Mouse (Mus musculus) layer of hippocampus, postnatal 10 days (tissue): ENCODE data around the gene Rhobtb3. TPM values are rescaled to one million over a fixed set of nuclear protein-coding genes. Genes with fewer than 3 reads are reported as not detected.
"Not testable (repeated sequence)": the region's sequence is repeated elsewhere in the genome, so short reads cannot be mapped to it uniquely, and the experiment has no call there.

Experiments
- DNase-seq, 2 experiments: peaks; one replicate each; pipeline ENCODE4 v3.0.0; 2021; ENCODE audit warnings: low spot score in 2 of 2
- total RNA-seq, 2 experiments: library from RNA; stranded (reverse); gene quantifications; 2 replicates each; pipeline ENCODE4 v1.2.3; 2021

Rhobtb3 gene
- total RNA-seq, 2 experiments from 2014 or later, result 24.9 to 26.0 TPM

DNA sequence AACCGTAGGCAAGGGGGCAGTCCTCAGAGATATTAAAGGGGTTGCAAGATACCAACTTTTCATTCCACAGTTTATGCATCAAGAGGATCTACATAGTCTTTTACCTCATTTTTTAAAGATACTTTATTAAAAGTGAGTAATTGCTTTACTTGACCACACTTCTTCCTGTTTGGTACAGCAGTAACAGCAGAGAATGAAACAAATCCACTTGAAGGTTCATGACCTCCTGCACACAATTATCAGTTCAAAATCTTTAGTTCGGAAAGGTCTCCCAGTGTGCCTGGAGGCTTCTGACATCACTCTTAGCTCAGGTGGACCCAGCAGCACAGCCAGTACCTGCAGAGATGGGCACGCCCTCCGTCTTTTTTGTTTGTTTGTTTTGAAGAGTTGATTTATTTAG, 91.7 kb downstream of the Rhobtb3 start:
- no peak for DNase-seq

GRCm38 (mm10) chr13:75847027-75847426, 96.7 kb downstream of the Rhobtb3 start:
- no peak for DNase-seq

DNA sequence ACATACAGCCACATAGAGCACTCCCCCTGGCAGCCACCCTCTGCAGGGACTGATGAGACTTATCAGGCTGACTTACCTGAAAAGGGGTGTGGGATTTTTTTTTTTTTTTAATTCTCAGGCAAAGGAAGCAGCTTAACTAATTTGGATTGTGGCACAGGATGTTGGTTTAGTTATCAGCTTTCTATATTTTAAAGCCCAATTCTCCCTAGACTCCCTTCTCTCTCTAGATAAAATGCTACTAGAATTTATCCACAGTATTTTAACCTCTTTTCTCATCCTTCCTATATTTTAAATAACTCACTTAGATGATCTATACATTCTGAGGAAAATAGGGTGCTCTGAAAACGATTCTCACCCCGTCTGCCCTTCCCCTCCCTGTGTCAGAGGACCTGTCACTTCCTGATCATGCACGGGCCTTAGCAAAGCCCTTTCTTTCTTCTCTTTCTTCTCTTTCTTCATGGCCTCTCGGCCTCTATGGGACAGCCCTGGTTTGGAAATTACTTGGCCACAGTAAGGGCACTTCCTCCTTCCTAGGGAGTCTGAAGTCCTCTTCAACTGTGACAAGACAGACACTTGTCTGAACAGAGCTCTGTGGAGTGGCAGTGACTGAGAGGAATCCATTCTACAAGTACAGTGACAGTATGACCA, 98.1 kb downstream of the Rhobtb3 start:
- no peak for DNase-seq

DNA sequence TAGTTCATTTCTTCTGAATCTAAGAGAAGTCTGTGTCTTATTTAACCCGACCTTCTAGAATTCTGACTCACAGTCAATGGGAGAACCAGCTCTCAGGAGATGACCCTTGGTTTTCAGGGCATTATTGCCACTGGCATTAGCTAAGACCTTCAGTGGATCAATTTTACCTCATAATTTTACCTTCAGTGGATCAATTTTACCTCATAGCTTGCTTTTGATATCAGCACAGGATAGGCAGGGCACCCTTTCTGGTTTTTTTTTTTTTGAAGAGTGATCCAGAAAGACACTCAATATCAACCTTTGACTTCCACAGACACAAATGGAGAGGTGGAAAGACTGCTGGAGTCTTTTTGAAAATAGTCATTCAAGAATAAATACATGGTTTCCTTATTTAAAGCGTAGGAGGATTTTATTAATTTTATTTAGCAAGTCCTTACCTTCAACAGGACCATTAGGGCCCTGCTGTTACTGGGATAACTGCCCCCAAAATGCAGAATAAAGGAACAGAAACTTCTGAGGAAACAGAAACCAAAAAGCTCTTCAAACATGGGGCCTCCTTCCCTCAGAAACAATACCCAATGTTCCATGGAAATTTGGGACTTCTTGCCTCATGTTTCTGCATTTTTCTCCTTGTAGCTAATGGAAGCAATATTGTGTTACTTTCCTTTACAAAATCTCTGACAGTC, 98.7 kb downstream of the Rhobtb3 start:
- DNase-seq, result no peak

- peak in 1 of 2 experiments; percentile 14 for DNase-seq
Measured at GRCm38 (mm10) chr13:75843993-75844683, 99.6 kb downstream of the Rhobtb3 start.

DNA sequence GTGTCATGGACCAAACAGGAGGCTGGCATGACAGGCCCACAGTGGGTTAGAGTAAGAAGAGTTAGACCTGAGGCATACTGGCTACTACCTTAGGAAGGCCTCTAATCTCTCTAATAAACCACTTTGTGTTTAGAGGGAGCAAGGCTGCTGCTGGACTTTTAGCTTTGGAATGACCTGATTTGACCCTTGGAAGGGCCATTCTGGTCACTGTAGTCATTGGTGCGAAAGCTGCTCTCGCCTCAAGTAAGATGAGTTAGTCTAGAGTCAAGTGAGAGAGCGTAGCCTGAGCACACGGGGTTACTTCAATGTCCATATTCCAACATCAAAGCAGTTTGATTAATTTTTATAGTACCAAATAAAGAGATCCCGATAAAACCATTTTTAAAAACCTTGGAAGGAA, 100.4 kb downstream of the Rhobtb3 start:
- DNase-seq, result no peak

DNA sequence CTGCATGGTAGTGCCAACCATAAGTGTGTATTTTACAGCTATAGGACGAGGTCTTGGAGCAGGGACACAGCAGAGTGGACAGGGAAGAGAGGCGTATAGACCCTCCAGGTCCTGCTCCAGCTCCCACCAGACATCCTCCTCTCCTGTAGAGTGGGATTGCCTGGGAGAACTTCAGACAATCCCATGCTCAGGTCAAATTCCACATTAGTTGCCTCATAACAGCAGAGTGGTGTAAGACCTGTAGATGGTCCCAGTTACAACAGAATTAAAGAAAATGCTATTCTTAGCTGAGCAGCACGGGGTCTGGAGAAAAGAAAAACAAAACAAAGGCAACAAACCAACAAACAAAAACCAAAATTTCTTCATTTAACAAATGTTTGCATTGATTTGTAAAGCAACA, 101.8 kb downstream of the Rhobtb3 start:
- DNase-seq, result no peak

- DNase-seq, result peak; percentile 22
Measured at GRCm38 (mm10) chr13:75840752-75841285, 102.9 kb downstream of the Rhobtb3 start.

DNA sequence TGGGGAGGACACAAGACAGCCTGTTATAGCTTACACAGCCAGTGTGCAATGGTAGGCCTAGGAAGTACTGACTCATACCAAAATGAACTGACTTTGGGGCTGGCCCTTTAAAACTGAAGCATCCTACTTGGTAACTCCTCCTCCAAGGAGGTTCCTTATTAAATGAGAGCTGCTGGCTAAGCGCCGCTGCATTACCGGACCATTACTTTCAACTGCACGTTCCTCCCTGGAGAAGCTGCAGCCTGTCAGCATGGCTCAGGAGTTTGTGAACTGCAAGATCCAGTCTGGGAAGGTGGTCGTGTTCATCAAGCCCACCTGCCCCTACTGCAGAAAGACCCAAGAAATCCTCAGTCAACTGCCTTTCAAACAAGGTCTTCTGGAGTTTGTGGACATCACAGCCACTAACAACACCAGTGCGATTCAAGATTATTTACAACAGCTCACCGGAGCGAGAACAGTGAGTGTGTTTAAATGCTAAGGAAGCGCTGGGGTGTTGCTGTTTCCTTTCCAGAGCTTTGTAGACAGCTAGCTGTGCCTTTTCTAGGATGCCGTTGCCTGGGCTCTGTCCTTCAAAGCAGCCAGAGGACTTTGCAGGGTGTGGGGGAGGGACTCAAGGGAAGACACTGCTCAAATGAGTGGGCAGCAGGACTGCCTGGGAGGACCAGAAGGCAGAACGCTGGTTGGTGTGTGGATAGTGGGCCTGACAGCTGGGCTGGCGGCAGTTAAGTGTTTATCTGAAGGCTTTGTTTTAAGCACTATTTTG, 103.8 kb downstream of the Rhobtb3 start, which contains the start of gene Glrx:
TSS of gene Glrx (plus strand) at position 150 of the 763 bp plus-strand sequence.
- DNase-seq, result peak; percentile 69 to 75

- DNase-seq, result no peak
Measured at GRCm38 (mm10) chr13:75838506-75838905, 105.2 kb downstream of the Rhobtb3 start.

DNA sequence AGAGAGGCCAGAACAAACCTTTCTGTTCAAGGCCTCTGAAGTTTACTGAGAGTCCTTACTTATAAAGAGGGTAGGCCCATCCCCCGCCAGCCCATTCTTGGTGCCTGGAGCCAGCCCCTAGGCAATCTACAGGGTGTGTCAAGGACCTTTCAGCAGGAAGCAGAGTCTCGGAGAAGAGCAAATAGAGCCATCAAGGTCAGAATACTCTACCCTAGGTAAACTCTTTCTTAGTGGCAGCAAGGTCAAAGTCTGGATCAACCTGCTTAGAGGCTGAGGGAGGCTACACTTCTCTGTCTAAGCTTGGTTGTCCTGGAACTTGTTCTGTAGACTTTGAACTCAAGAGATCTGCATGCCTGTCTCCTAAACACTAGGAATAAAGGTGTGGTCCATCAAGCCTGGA, 108.3 kb downstream of the Rhobtb3 start:
- no peak for DNase-seq

DNA sequence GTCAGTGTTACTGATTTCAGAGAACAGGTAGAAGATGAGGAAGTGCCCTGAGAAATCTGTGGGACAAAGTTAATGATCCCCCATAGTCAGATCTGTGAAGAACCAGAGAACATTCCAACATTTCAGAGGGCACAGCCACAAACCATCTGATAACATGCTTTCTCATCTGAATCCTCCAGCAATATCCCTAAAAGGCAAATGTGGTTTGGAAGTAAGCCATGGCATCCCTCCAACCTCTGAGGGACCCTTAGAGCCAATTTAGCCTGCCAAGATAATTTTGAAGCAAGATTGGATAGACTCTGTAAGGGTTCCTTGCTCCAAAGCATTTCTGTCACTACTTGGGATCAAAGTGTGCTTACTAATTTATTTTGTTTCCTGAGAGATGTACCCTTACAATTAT, 110.2 kb downstream of the Rhobtb3 start:
- DNase-seq, result peak in 1 of 2 experiments; percentile 28

DNA sequence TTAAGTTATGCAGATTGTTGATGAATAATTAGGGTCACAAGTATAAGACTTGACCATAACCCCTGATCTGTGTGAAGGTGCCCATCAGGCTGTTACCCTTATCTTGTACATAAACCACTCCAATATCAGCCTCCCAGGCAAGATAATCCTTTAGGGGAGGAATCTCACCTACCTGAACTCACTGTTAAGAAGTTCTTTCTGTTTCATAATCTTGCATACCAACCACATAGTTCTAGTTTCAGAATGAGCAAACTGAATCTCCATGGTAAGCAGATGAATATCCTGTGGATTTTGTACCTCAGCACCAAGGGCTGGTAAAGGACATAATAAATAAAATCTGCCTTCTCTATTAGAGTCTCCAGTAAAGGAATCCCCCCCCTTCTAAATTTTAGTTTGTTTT, 111.0 kb downstream of the Rhobtb3 start:
- no peak for DNase-seq

DNA sequence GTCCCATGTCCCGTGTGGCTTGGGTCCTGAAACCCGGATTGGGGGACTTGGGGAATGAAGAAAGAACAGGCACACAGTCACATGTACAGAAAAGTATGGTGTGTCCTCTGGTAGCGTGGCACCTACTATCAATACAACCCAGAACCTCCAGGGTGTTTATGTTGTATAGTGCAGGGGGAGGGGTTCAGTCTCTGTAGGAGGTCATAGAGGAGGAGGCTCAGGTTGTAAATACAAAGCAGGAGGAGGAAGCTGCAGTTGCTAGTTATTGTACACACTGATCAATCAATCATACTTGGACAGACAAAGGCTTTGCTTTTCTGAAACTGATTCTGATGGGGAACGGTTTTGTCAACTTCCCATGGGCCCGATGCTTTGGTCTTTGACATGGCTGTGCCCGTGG, 112.0 kb downstream of the Rhobtb3 start:
- no peak for DNase-seq

GRCm38 (mm10) chr13:75830708-75831107, 113.0 kb downstream of the Rhobtb3 start:
- DNase-seq, result no peak

DNA sequence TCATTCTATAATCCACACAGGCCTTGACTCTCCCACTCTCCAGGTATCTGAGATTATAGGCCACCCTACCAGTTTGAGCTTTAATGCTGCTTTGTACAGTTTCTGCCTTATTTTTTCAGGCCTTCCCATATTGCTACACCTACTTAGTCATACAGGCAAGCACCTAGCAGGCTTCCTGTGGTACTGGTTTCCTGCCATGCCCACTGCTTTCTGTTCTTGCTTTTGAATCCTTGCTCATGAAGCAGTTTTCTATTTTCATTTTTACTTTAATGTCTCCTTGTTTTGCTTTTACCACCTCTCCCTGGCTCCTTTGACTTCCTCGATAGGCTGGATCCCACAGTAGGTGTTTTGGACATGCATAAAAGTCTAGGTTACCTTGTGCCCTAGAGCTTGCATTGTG, 118.3 kb downstream of the Rhobtb3 start:
- DNase-seq, result no peak

- DNase-seq, result no peak
Measured at GRCm38 (mm10) chr13:75824611-75825319, 119.0 kb downstream of the Rhobtb3 start.

- no peak for DNase-seq
Measured at GRCm38 (mm10) chr13:75823201-75823600, 120.5 kb downstream of the Rhobtb3 start.

DNA sequence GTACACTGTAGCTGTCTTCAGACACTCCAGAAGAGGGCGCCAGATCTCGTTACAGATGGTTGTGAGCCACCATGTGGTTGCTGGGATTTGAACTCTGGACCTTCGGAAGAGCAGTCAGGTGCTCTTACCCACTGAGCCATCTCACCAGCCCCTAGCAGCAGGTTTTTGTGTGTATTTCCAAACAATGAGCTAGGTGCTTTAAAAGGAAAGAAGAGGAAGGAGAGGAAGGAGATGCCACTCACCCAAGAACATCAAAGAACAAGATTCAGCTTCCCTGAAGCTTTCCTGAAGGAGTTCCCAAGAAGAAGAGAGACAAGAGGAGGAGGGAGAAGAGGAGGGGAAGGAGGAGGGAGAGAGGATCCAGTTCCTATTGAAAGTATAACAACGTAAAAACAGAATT, 121.4 kb downstream of the Rhobtb3 start:
- not testable (repeated sequence) for DNase-seq

DNA sequence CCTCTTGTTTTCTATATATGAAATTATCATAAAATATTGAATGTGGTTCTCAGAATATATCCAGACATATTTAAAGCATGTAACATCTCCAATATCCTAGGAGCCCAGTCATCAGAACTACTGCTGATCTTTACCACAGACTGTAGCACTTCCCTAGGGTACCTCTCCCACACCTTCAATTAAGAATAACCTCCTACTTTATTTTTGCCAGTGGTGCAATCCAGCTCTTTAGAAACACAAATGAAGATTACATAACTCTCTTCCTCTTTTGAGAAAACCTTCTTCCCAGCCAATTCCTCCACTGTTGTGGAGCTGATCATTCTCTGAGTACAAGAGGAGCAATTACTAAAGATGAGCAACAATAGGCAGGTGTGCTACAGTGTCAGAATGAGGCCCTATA, 123.8 kb downstream of the Rhobtb3 start:
- DNase-seq, result no peak
